Mouse (Mus musculus) heart, postnatal 10 days (tissue): ENCODE data around the gene Tm6sf1. TPM values are rescaled to one million over a fixed set of nuclear protein-coding genes. Genes with fewer than 3 reads are reported as not detected.

ENCODE experiments used
- DNase-seq, 2 experiments: peaks; one replicate each; pipeline ENCODE4 v3.0.0; 2021
- intact Hi-C: fragments of 180-260 bp; cut with DNase I; formaldehyde crosslinking; loops from one replicate; pipeline ENCODE4 v1.15.1; 2025
- total RNA-seq, 2 experiments: library from RNA; stranded (reverse); gene quantifications; 2 replicates each; pipeline ENCODE4 v1.2.3; 2021

Gene Tm6sf1
- total RNA-seq, 2 experiments from 2014 or later, result 13.7 to 17.1 TPM

GRCm38 (mm10) chr7:81849214-81849613 is 9.6 kb upstream of the Tm6sf1 start:
- DNase-seq, result no peak
- intact Hi-C loops, result no loop called here

- DNase-seq, result no peak
- intact Hi-C loops, result no loop called here
Observed at GRCm38 (mm10) chr7:81849633-81850032, 9.2 kb upstream of the Tm6sf1 start.

- intact Hi-C loops, result no loop called here
- DNase-seq, result no peak
Observed at GRCm38 (mm10) chr7:81850171-81850570, 8.6 kb upstream of the Tm6sf1 start.

- intact Hi-C loops, result no loop called here
- no peak for DNase-seq
Observed at GRCm38 (mm10) chr7:81851706-81852105, 7.1 kb upstream of the Tm6sf1 start.

- intact Hi-C loops, result no loop called here
- no peak for DNase-seq
Observed at GRCm38 (mm10) chr7:81854568-81855307, 4.1 kb upstream of the Tm6sf1 start.

GRCm38 (mm10) chr7:81855694-81856093 is 3.1 kb upstream of the Tm6sf1 start, which contains the start of gene Gm10160:
TSS of gene Gm10160 (minus strand) at chr7:81855794.
- DNase-seq, result no peak
- intact Hi-C loops, result no loop called here

GRCm38 (mm10) chr7:81856221-81856620 is 2.6 kb upstream of the Tm6sf1 start:
- intact Hi-C loops, result no loop called here
- no peak for DNase-seq

- no peak for DNase-seq
- intact Hi-C loops, result no loop called here
Observed at GRCm38 (mm10) chr7:81858236-81858635, 565 bp upstream of the Tm6sf1 start.

- intact Hi-C loops, result loop anchor here (10.0 kb wide), 2 partner anchors 255 to 415 kb away; no protein-coding TSS in a partner anchor
- DNase-seq, result peak in 1 of 2 experiments; percentile 49
Observed at GRCm38 (mm10) chr7:81860071-81860470, 1.3 kb downstream of the Tm6sf1 start.

GRCm38 (mm10) chr7:81860996-81861395 is 2.2 kb downstream of the Tm6sf1 start:
- intact Hi-C loops, result loop anchor here (10.0 kb wide), 2 partner anchors 254 to 414 kb away; no protein-coding TSS in a partner anchor

GRCm38 (mm10) chr7:81861461-81861860 is 2.7 kb downstream of the Tm6sf1 start:
- intact Hi-C loops, result loop anchor here (10.0 kb wide), 2 partner anchors 253 to 413 kb away; no protein-coding TSS in a partner anchor
- no peak for DNase-seq

More at GRCm38 (mm10) chr7:81860996-81861395, 2.2 kb downstream of the Tm6sf1 start:
- DNase-seq, result no peak

GRCm38 (mm10) chr7:81861921-81862320 is 3.1 kb downstream of the Tm6sf1 start:
- intact Hi-C loops, result loop anchor here (10.0 kb wide), 2 partner anchors 253 to 413 kb away; no protein-coding TSS in a partner anchor
- DNase-seq, result no peak

- peak in 1 of 2 experiments; percentile 45 for DNase-seq
- intact Hi-C loops, result loop anchor here (10.0 kb wide), 2 partner anchors 252 to 412 kb away; no protein-coding TSS in a partner anchor
Observed at GRCm38 (mm10) chr7:81862587-81863583, 4.1 kb downstream of the Tm6sf1 start.

GRCm38 (mm10) chr7:81864552-81864951 is 5.8 kb downstream of the Tm6sf1 start:
- intact Hi-C loops, result loop anchor here (10.0 kb wide), 2 partner anchors 250 to 410 kb away; no protein-coding TSS in a partner anchor
- no peak for DNase-seq

GRCm38 (mm10) chr7:81865937-81866336 is 7.1 kb downstream of the Tm6sf1 start:
- intact Hi-C loops, result loop anchor here (5.0 to 10.0 kb wide), 3 partner anchors 66 to 409 kb away; partner anchors contain the start of gene Hdgfl3

GRCm38 (mm10) chr7:81867231-81867930 is 8.6 kb downstream of the Tm6sf1 start:
- DNase-seq, result no peak
- intact Hi-C loops, result loop anchor here (5.0 to 10.0 kb wide), 3 partner anchors 65 to 407 kb away; partner anchors contain the start of gene Hdgfl3

More at GRCm38 (mm10) chr7:81865937-81866336, 7.1 kb downstream of the Tm6sf1 start:
- DNase-seq, result no peak

GRCm38 (mm10) chr7:81868158-81868557 is 9.4 kb downstream of the Tm6sf1 start:
- peak; percentile 70 to 81 for DNase-seq
- intact Hi-C loops, result loop anchor here (1.0 to 10.0 kb wide), 4 partner anchors 64 to 407 kb away; partner anchors contain the start of gene Hdgfl3

GRCm38 (mm10) chr7:81872493-81873013 is 13.8 kb downstream of the Tm6sf1 start:
- intact Hi-C loops, result loop anchor here (5.0 kb wide), 1 partner anchor 85 kb away; the partner anchor contains the start of gene 3110040N11Rik
- no peak for DNase-seq

- intact Hi-C loops, result loop anchor here (5.0 kb wide), 1 partner anchor 87 kb away; the partner anchor contains the start of gene 3110040N11Rik
- no peak for DNase-seq
Observed at GRCm38 (mm10) chr7:81873807-81874206, 15.0 kb downstream of the Tm6sf1 start.
